Mouse (Mus musculus): ENCODE data around the gene Dcp1b.

GRCm38 (mm10) chr6:119200362-119200761, 25.3 kb downstream of the Dcp1b start:
- TF ChIP-seq CTCF (IDR thresholded peaks at IDR 0.05; ENCODE audit: extremely low read depth, insufficient read length, insufficient replicate concordance, low read depth, low read length) (0 out of 2 replicates have a peak, but pooled peaks have one; percentile 2), POLR2A (IDR thresholded peaks at IDR 0.05; ENCODE audit: low read depth, low read length) (no peak)
